Mouse (Mus musculus) heart, postnatal 0 days (tissue): Measurements from ENCODE around the gene Nqo2. TPM values are rescaled to one million over a fixed set of nuclear protein-coding genes. Genes with fewer than 3 reads are reported as not detected.
A peak's percentile ranks its signal among the peaks of the same experiment; 100 is the strongest.

Experiments used
- ATAC-seq: fragments of 200-750 bp; cut with Nextera tagmentation; 2 replicates; pipeline ENCODE4 v1.8.0; 2017; ENCODE audit warnings: low read depth, moderate number of reproducible peaks, moderate library complexity; ENCODE audit not compliant: insufficient read depth
- DNase-seq: peaks from one replicate; pipeline ENCODE4 v3.0.0-alpha.2; 2016; ENCODE audit warnings: low spot score
- H3K27ac ChIP-seq: fragments of 300-500 bp; sonication (generic); 2 replicates; pipeline ENCODE4 v1.5.1; 2014; ENCODE audit warnings: low read depth, mild to moderate bottlenecking
- H3K27me3 ChIP-seq: fragments of 300-500 bp; sonication (generic); 2 replicates; pipeline ENCODE4 v1.6.1; 2014; ENCODE audit warnings: low read length, mixed read lengths; ENCODE audit not compliant: control insufficient read depth, insufficient read depth
- H3K36me3 ChIP-seq: fragments of 300-500 bp; sonication (generic); replicated peaks from 2 replicates; pipeline ENCODE4 v1.6.1; 2014; ENCODE audit warnings: low read length, mixed read lengths; ENCODE audit not compliant: control insufficient read depth, insufficient read depth
- H3K4me1 ChIP-seq: fragments of 300-500 bp; sonication (generic); 2 replicates; pipeline ENCODE4 v1.6.1; 2014; ENCODE audit warnings: antibody characterized with exemption; ENCODE audit not compliant: control insufficient read depth, insufficient read depth
- H3K4me2 ChIP-seq: fragments of 300-500 bp; sonication (generic); 2 replicates; pipeline ENCODE4 v1.6.1; 2014; ENCODE audit warnings: low read depth, mild to moderate bottlenecking, low read length, moderate library complexity
- H3K4me3 ChIP-seq: fragments of 300-500 bp; sonication (generic); 2 replicates; pipeline ENCODE4 v1.5.1; 2014; ENCODE audit warnings: low read depth, low read length
- H3K9ac ChIP-seq: fragments of 300-500 bp; sonication (generic); replicated peaks from 2 replicates; pipeline ENCODE4 v1.6.1; 2014; ENCODE audit warnings: low read depth, low read length, mixed read lengths
- H3K9me3 ChIP-seq: fragments of 300-500 bp; sonication (generic); replicated peaks from 2 replicates; pipeline ENCODE4 v1.6.1; 2016; ENCODE audit warnings: low read length; ENCODE audit not compliant: control insufficient read depth
- CTCF ChIP-seq: IDR thresholded peaks from 2 replicates; pipeline ENCODE4 v1.5.1; 2016; ENCODE audit warnings: antibody characterized with exemption, control low read depth, low read depth
- EP300 ChIP-seq: IDR thresholded peaks from 2 replicates; pipeline ENCODE4 v1.6.1; 2016; ENCODE audit warnings: antibody characterized with exemption, low read depth
- WGBS: fragments of 180-500 bp; shearing (Covaris S2); extraction: QIAGEN DNeasy Blood & Tissue Kit; methylation state at CpG from one replicate; pipeline ENCODE4 v1.1.7; 2014; 5-methylcytosine and 5-hydroxymethylcytosine counted together
- polyA plus RNA-seq: library from polyadenylated mRNA; unstranded; fragments of >200 nt; fragmentation: Nextera tagmentation; extraction: Ambion mirVana; gene quantifications from 2 replicates; pipeline ENCODE4 v1.2.1, GENCODE M21; 2015
- total RNA-seq: library from RNA; depleted of rRNA; stranded (reverse); fragments of >200 nt; gene quantifications from 2 replicates; pipeline ENCODE4 v1.2.3, GENCODE M21; 2014; ENCODE audit warnings: low replicate concordance

Gene Nqo2
- total and polyA plus RNA-seq, 2 experiments from 2014 or later: 27.0 to 28.3 TPM

DNA sequence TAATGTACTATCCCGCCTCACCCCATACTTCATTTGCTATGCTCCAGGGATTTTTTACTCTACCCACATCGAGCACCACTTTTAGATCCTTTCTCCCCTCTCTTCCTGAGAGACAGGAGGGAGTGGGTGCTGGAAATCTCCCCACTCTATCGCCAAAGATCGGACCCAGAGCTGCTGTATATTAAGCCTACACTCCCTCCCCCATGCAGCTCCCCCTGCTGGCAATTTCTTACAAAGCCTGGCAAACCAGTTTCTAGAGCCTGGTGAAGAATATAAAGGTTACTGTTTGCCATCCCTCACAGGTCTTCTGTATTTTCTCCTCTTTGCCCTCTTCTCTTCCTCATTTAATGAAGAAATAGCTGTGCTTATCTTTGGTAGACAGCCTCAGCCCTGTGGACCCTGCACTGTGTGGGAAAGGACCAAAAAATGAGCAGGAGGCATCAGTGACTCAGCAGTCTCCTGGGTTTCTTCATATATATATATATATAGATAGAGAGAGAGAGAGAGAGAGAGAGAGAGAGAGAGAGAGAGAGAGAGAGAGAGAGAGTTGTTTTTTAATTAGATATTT is 22.2 kb upstream of the Nqo2 start:
- Histone ChIP-seq H3K9me3 (no peaks in the 10 kb centered on the region), H3K4me3 (no peak overlapping the region), H3K27me3 (no peaks in the 10 kb centered on the region), H3K4me1 (no peaks in the 10 kb centered on the region), H3K36me3 (no peaks in the 10 kb centered on the region), H3K9ac (no peak overlapping the region), H3K27ac (no peak overlapping the region), H3K4me2 (no peak overlapping the region)
- WGBS: 48% methylated on average over 4 of the region's 4 CpGs
- TF ChIP-seq CTCF (peak; percentile 40), EP300 (no peak)
- ATAC-seq (no peak), DNase-seq (no peak)

DNA sequence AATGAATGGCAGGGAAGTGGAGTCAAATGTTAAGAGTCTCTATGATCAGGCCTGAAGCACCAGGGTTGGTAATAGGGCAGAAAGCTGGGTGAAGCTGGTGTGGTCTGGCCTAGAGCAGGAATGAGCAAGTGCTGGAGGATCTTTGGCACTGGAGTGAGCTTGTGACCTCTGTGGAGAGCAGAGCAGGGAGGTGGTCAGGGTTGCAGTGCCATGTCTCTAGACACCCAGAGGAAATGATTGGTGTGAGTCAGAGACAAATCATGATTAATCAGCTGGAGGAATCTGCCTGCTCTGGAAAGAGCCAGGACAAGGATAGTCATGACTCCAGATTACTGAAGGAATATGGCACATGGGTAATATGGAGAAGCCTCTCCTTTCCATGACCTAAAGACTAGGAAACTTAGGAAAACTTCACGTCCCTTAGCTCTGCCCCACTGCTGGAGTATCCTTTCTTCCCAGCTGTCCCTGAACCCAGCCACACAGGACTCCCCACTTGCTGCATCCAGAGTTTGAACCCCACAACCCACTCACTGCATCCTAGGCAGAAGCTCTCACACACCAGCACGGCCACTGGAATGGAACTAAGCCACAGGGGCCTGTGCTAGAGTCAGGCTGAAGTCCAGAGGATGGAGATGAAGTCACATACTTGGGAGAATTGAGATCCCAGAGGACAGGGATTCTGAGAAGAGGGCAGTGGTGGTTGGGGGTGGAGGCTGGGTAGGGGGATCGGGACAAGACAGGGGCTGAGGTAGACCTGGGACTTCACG is 13.0 kb upstream of the Nqo2 start:
- Histone ChIP-seq H3K4me3 (no peak overlapping the region), H3K4me1 (no peaks in the 10 kb centered on the region), H3K9me3 (no peaks in the 10 kb centered on the region), H3K27ac (no peak overlapping the region), H3K27me3 (no peaks in the 10 kb centered on the region), H3K36me3 (no peaks in the 10 kb centered on the region), H3K9ac (no peak overlapping the region), H3K4me2 (no peak overlapping the region)
- WGBS: 82% methylated on average over 4 of the region's 4 CpGs
- no peak for TF ChIP-seq EP300
- TF ChIP-seq CTCF: no peak
- ATAC-seq (no peak), DNase-seq (no peak)

DNA sequence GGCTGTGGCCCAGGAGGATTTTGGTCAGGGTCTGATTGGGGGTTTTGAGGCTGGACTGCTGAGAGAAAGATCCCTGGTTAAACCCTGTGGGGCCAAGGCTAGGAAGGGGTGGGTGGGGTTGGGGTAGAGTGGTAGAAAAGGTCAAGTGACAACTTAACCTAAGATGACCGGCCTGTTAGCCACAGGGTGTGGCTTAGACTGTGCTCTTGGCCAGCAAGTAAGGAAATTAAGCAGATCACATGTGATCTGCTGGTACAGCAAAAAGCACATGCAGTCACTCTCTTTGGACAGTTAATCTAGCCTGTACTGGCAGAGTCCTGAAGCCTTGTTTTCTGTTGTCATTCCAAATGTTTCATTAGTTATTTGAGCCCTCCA is 12.4 kb upstream of the Nqo2 start:
- Histone ChIP-seq H3K9me3 (no peaks in the 10 kb centered on the region), H3K27ac (no peak overlapping the region), H3K4me3 (no peak overlapping the region), H3K9ac (no peak overlapping the region), H3K4me2 (no peak overlapping the region), H3K27me3 (no peaks in the 10 kb centered on the region), H3K4me1 (no peaks in the 10 kb centered on the region), H3K36me3 (no peaks in the 10 kb centered on the region)
- ATAC-seq: no peak
- 70% methylated on average over 1 of the region's 1 CpGs for WGBS
- no peak for DNase-seq
- TF ChIP-seq EP300 (no peak), CTCF (no peak)

DNA sequence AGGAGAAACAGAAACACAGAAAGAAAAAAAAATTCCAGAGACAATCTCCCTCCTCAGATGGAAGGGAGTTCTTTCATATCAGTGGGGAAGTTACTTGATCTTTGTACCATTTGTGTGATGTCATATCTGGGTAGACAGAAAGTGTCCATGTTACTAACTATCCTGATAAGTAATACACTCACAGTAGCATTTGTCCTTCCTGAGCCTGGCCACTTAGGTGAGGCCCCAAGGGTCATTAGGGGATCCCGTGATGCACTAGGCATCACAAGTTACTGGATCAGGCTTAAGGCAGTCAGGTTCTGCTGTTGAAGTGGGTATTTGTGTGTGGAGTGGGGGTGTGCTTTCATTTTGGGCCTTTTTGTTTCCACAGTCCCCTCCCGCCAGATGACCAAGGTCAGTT is 11.5 kb upstream of the Nqo2 start:
- Histone ChIP-seq H3K9me3 (no peaks in the 10 kb centered on the region), H3K36me3 (no peaks in the 10 kb centered on the region), H3K4me2 (no peak overlapping the region), H3K4me1 (no peaks in the 10 kb centered on the region), H3K27ac (no peak overlapping the region), H3K27me3 (no peaks in the 10 kb centered on the region), H3K4me3 (no peak overlapping the region), H3K9ac (no peak overlapping the region)
- DNase-seq (no peak), ATAC-seq (no peak)
- 73% methylated on average over 2 of the region's 2 CpGs for WGBS
- TF ChIP-seq EP300: no peak
- no peak for TF ChIP-seq CTCF

DNA sequence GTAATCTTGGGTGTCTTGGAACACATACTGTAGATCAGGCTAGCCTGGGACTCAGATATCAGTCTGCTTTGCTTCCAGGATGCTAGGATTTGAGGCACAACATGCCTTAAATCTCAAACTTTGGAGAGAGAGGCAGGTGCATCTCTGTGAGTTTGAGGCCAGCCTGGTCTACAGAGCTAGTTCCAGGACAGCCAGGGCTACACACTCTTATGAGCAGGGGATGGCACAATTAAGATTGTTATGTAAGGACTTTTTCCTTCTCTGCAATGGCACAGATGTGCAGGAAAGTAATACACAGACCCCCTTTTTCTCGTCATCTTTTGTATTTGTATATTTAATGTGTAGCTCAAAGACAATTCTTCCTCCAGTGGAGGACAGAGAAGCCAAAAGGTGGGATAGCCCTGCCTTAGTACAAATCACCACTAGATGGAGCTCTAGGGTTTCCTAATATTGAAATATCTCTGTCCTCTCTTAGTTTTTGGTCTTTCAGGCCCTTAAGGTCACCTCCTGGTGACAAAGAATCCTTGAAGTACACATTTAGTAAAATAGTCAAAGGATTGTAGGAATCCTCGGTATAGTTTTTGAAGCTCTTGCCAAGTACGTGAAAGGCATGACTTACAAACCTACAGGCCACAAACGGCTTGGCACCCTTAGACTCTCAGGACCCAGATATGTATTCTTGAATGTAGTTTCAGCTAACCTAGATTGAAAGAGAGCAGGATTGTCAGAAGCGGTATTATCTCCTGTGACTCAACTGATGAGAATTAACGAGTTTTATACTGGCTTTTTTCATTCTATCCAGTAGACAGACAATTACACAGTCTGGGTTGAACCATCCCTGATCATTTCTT is 7.7 kb upstream of the Nqo2 start:
- no peak overlapping the region for H3K4me2 ChIP-seq
- H3K4me3 ChIP-seq: no peak overlapping the region
- no peaks in the 10 kb centered on the region for H3K4me1 ChIP-seq
- H3K27me3 ChIP-seq: no peaks in the 10 kb centered on the region
- 32% methylated on average over 6 of the region's 6 CpGs for WGBS
- H3K27ac ChIP-seq: no peak overlapping the region
- peak; percentile 54 for DNase-seq
- TF ChIP-seq EP300 (no peak), CTCF (peak; percentile 68)
- no peaks in the 10 kb centered on the region for H3K36me3 ChIP-seq
- ATAC-seq: 0 out of 2 replicates have a peak, but pooled peaks have one; percentile 49
- H3K9ac ChIP-seq: no peak overlapping the region
- H3K9me3 ChIP-seq: no peaks in the 10 kb centered on the region
